Mouse (Mus musculus): ENCODE results near the gene Kcnc1. TPM values are rescaled to one million over a fixed set of nuclear protein-coding genes. Genes with fewer than 3 reads are reported as not detected.

Kcnc1 gene
- polyA plus RNA-seq, 1 experiment from 2014 or later, result not detected

GRCm38 (mm10) chr7:46412823-46413222 is 16.5 kb downstream of the Kcnc1 start:
- Histone ChIP-seq H3K4me3 (ENCODE audit: control insufficient read depth in 1 of 2, insufficient read depth in 1 of 2, low read depth in 1 of 2, low read length in 2 of 2) (no peak overlapping the region), H3K27me3 (ENCODE audit: control insufficient read depth, insufficient read depth, low read length) (0 out of 2 replicates have a peak, but pooled peaks cover 8% of the 10 kb centered on the region), H3K36me3 (ENCODE audit: control insufficient read depth, insufficient read depth, low read length) (no peaks in the 10 kb centered on the region), H3K4me2 (ENCODE audit: low read length) (no peak overlapping the region), H3K4me1 (ENCODE audit: control insufficient read depth in 2 of 2, insufficient read depth in 2 of 2, low read length in 2 of 2) (no peaks in the 10 kb centered on the region), H3K9ac (ENCODE audit: low read length) (no peak overlapping the region), H3K27ac (replicated peaks in 1 of 2; ENCODE audit: control insufficient read depth in 1 of 2, insufficient read depth in 1 of 2, low read depth in 2 of 2, low read length in 2 of 2) (no peak overlapping the region), H3K9me3 (ENCODE audit: control insufficient read depth, low read length) (no peaks in the 10 kb centered on the region)
- no peak; the same call in 1 of the 2 replicates for ATAC-seq (ENCODE audit: insufficient number of reproducible peaks, insufficient read depth, low FRiP score, low read depth)
- WGBS, result 46% methylated on average over 5 of the region's 5 CpGs

- no peak overlapping the region for H3K9ac ChIP-seq (ENCODE audit: low read length)
- ATAC-seq (ENCODE audit: insufficient number of reproducible peaks, insufficient read depth, low FRiP score, low read depth), result no peak
- H3K27ac ChIP-seq (replicated peaks in 1 of 2; ENCODE audit: control insufficient read depth in 1 of 2, insufficient read depth in 1 of 2, low read depth in 2 of 2, low read length in 2 of 2), result no peak overlapping the region
- H3K4me3 ChIP-seq (ENCODE audit: control insufficient read depth in 1 of 2, insufficient read depth in 1 of 2, low read depth in 1 of 2, low read length in 2 of 2), result no peak overlapping the region
- 0 out of 2 replicates have a peak, but pooled peaks cover 8% of the 10 kb centered on the region for H3K27me3 ChIP-seq (ENCODE audit: control insufficient read depth, insufficient read depth, low read length)
- H3K4me1 ChIP-seq (ENCODE audit: control insufficient read depth in 2 of 2, insufficient read depth in 2 of 2, low read length in 2 of 2), result no peaks in the 10 kb centered on the region
- WGBS, result 53% methylated on average over 6 of the region's 6 CpGs
- H3K36me3 ChIP-seq (ENCODE audit: control insufficient read depth, insufficient read depth, low read length), result no peaks in the 10 kb centered on the region
- no peaks in the 10 kb centered on the region for H3K9me3 ChIP-seq (ENCODE audit: control insufficient read depth, low read length)
- no peak overlapping the region for H3K4me2 ChIP-seq (ENCODE audit: low read length)
Observed at GRCm38 (mm10) chr7:46413959-46414725, 17.8 kb downstream of the Kcnc1 start.

GRCm38 (mm10) chr7:46415818-46416425 is 19.6 kb downstream of the Kcnc1 start:
- no peak overlapping the region for H3K4me2 ChIP-seq (ENCODE audit: low read length)
- no peak for ATAC-seq (ENCODE audit: insufficient number of reproducible peaks, insufficient read depth, low FRiP score, low read depth)
- H3K4me3 ChIP-seq (ENCODE audit: control insufficient read depth in 1 of 2, insufficient read depth in 1 of 2, low read depth in 1 of 2, low read length in 2 of 2), result no peak overlapping the region
- H3K27me3 ChIP-seq (ENCODE audit: control insufficient read depth, insufficient read depth, low read length), result 0 out of 2 replicates have a peak, but pooled peaks cover 8% of the 10 kb centered on the region
- H3K27ac ChIP-seq (replicated peaks in 1 of 2; ENCODE audit: control insufficient read depth in 1 of 2, insufficient read depth in 1 of 2, low read depth in 2 of 2, low read length in 2 of 2), result no peak overlapping the region
- no peaks in the 10 kb centered on the region for H3K4me1 ChIP-seq (ENCODE audit: control insufficient read depth in 2 of 2, insufficient read depth in 2 of 2, low read length in 2 of 2)
- no peaks in the 10 kb centered on the region for H3K36me3 ChIP-seq (ENCODE audit: control insufficient read depth, insufficient read depth, low read length)
- 66% methylated on average over 14 of the region's 14 CpGs for WGBS
- no peak overlapping the region for H3K9ac ChIP-seq (ENCODE audit: low read length)
- no peaks in the 10 kb centered on the region for H3K9me3 ChIP-seq (ENCODE audit: control insufficient read depth, low read length)

DNA sequence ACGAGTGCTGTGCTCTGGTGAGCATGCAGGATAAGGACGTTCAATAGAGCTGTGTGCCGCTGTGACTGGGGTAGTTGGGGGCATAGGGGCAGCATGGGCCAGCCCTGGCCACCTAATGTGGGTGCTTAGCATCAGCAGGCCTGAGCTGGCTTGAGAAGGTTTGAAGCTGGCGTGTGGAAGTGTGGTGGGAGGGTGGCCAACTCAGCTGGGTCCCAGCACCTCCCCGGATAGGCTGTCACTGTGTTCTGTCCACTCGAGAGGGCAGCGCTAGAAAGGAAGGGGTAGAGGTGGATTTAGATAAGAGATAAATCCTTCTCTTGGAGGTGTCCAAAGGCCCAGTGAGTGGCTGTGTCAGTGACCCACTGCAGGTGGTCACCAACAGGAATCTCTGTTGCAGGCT is 21.2 kb downstream of the Kcnc1 start:
- Histone ChIP-seq H3K4me1 (ENCODE audit: control insufficient read depth in 2 of 2, insufficient read depth in 2 of 2, low read length in 2 of 2) (no peaks in the 10 kb centered on the region), H3K9me3 (ENCODE audit: control insufficient read depth, low read length) (no peaks in the 10 kb centered on the region), H3K36me3 (ENCODE audit: control insufficient read depth, insufficient read depth, low read length) (no peaks in the 10 kb centered on the region), H3K4me2 (ENCODE audit: low read length) (no peak overlapping the region), H3K27me3 (ENCODE audit: control insufficient read depth, insufficient read depth, low read length) (0 out of 2 replicates have a peak, but pooled peaks cover 8% of the 10 kb centered on the region), H3K4me3 (ENCODE audit: control insufficient read depth in 1 of 2, insufficient read depth in 1 of 2, low read depth in 1 of 2, low read length in 2 of 2) (no peak overlapping the region), H3K9ac (ENCODE audit: low read length) (no peak overlapping the region), H3K27ac (replicated peaks in 1 of 2; ENCODE audit: control insufficient read depth in 1 of 2, insufficient read depth in 1 of 2, low read depth in 2 of 2, low read length in 2 of 2) (no peak overlapping the region)
- ATAC-seq (ENCODE audit: insufficient number of reproducible peaks, insufficient read depth, low FRiP score, low read depth), result no peak
- WGBS, result 36% methylated on average over 7 of the region's 7 CpGs

GRCm38 (mm10) chr7:46418102-46418622 is 21.9 kb downstream of the Kcnc1 start:
- no peak for ATAC-seq (ENCODE audit: insufficient number of reproducible peaks, insufficient read depth, low FRiP score, low read depth)
- 55% methylated on average over 16 of the region's 16 CpGs for WGBS

DNA sequence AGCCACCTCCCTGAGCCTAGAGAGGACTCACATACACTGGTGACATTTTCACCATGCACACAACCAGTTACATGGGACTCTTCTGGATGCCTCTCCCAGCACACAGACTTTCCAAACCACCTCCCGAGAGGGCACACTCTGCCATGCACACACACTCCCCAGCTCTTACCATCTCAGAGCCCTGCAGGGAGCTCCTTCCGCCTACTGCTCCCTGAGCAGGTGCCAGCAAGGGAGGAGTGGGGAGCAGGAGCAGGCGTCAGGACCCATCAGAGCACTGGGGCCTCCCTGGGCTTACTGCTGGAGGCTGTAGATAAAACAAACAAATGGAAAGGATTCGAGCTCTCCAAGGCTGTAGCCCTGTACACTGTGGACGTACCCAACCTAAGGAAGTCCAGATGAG is 25.2 kb downstream of the Kcnc1 start:
- no peak overlapping the region for H3K4me2 ChIP-seq (ENCODE audit: low read length)
- H3K36me3 ChIP-seq (ENCODE audit: control insufficient read depth, insufficient read depth, low read length), result no peaks in the 10 kb centered on the region
- ATAC-seq (ENCODE audit: insufficient number of reproducible peaks, insufficient read depth, low FRiP score, low read depth), result no peak
- H3K4me3 ChIP-seq (ENCODE audit: control insufficient read depth in 1 of 2, insufficient read depth in 1 of 2, low read depth in 1 of 2, low read length in 2 of 2), result no peak overlapping the region
- H3K9me3 ChIP-seq (ENCODE audit: control insufficient read depth, low read length), result no peaks in the 10 kb centered on the region
- H3K27me3 ChIP-seq (ENCODE audit: control insufficient read depth, insufficient read depth, low read length), result 0 out of 2 replicates have a peak, but pooled peaks cover 4% of the 10 kb centered on the region
- H3K27ac ChIP-seq (replicated peaks in 1 of 2; ENCODE audit: control insufficient read depth in 1 of 2, insufficient read depth in 1 of 2, low read depth in 2 of 2, low read length in 2 of 2), result no peak overlapping the region
- H3K4me1 ChIP-seq (ENCODE audit: control insufficient read depth in 2 of 2, insufficient read depth in 2 of 2, low read length in 2 of 2), result no peaks in the 10 kb centered on the region
- WGBS, result 46% methylated on average over 5 of the region's 5 CpGs
- no peak overlapping the region for H3K9ac ChIP-seq (ENCODE audit: low read length)

More at GRCm38 (mm10) chr7:46418102-46418622, 21.9 kb downstream of the Kcnc1 start:
- Histone ChIP-seq H3K9me3 (ENCODE audit: control insufficient read depth, low read length) (no peaks in the 10 kb centered on the region), H3K9ac (ENCODE audit: low read length) (no peak overlapping the region), H3K27ac (replicated peaks in 1 of 2; ENCODE audit: control insufficient read depth in 1 of 2, insufficient read depth in 1 of 2, low read depth in 2 of 2, low read length in 2 of 2) (no peak overlapping the region), H3K27me3 (ENCODE audit: control insufficient read depth, insufficient read depth, low read length) (0 out of 2 replicates have a peak, but pooled peaks cover 8% of the 10 kb centered on the region), H3K4me3 (ENCODE audit: control insufficient read depth in 1 of 2, insufficient read depth in 1 of 2, low read depth in 1 of 2, low read length in 2 of 2) (no peak overlapping the region), H3K4me2 (ENCODE audit: low read length) (no peak overlapping the region), H3K36me3 (ENCODE audit: control insufficient read depth, insufficient read depth, low read length) (no peaks in the 10 kb centered on the region), H3K4me1 (ENCODE audit: control insufficient read depth in 2 of 2, insufficient read depth in 2 of 2, low read length in 2 of 2) (no peaks in the 10 kb centered on the region)

DNA sequence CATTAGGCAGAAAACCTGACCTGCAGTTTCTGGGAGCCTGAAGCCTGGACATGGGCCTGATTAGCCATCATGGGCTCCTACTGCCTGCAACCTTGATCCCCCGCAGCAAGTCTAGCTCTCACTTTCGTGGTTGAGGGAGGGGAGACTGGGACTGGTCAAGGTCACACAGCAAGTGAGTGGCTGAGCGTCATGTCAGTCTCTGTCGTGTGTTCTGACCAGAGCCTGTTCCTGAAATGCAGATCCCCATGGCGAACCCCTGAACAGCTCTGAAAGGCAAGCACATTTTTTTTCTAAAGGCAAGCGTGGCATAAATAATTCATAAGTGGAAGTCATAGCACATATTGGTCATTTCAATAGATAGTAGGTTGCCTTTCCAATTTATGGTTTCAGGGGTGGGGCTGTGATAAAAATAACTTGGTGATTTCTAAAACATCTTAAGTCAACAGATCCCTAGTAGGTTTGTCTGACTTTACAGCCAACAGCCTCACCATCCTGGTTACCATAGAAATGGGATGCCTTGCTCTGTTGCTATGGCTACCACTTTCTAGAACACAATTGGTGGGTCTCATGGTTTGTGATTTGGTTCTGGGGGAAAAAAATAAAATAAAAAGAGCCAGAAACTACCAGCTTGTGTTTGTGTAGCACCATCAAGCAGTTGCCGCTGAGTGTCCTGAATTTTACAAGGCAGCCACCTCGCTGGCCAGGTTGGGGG is 25.9 kb downstream of the Kcnc1 start:
- 70% methylated on average over 8 of the region's 8 CpGs for WGBS
- H3K4me3 ChIP-seq (ENCODE audit: control insufficient read depth in 1 of 2, insufficient read depth in 1 of 2, low read depth in 1 of 2, low read length in 2 of 2), result no peak overlapping the region
- no peaks in the 10 kb centered on the region for H3K36me3 ChIP-seq (ENCODE audit: control insufficient read depth, insufficient read depth, low read length)
- H3K4me2 ChIP-seq (ENCODE audit: low read length), result no peak overlapping the region
- no peak overlapping the region for H3K27ac ChIP-seq (replicated peaks in 1 of 2; ENCODE audit: control insufficient read depth in 1 of 2, insufficient read depth in 1 of 2, low read depth in 2 of 2, low read length in 2 of 2)
- ATAC-seq (ENCODE audit: insufficient number of reproducible peaks, insufficient read depth, low FRiP score, low read depth), result no peak
- H3K27me3 ChIP-seq (ENCODE audit: control insufficient read depth, insufficient read depth, low read length), result 0 out of 2 replicates have a peak, but pooled peaks cover 4% of the 10 kb centered on the region
- H3K4me1 ChIP-seq (ENCODE audit: control insufficient read depth in 2 of 2, insufficient read depth in 2 of 2, low read length in 2 of 2), result no peaks in the 10 kb centered on the region
- H3K9me3 ChIP-seq (ENCODE audit: control insufficient read depth, low read length), result no peaks in the 10 kb centered on the region
- no peak overlapping the region for H3K9ac ChIP-seq (ENCODE audit: low read length)
